Mouse (Mus musculus) intestine, embryonic 16.5 days (tissue): Measurements from ENCODE around the gene Sdhc. TPM values are rescaled to one million over a fixed set of nuclear protein-coding genes. Genes with fewer than 3 reads are reported as not detected.
"Not testable (repeated sequence)": the region's sequence is repeated elsewhere in the genome, so short reads cannot be mapped to it uniquely, and the experiment has no call there.

Experiments used
- ATAC-seq: fragments of 200-750 bp; cut with Nextera tagmentation; 2 replicates; pipeline ENCODE4 v1.8.0; 2017; ENCODE audit warnings: moderate TSS enrichment, moderate library complexity
- H3K27ac ChIP-seq: fragments of 300-500 bp; sonication (generic); 2 replicates; pipeline ENCODE4 v1.5.1; 2014; ENCODE audit warnings: mild to moderate bottlenecking, low read length
- H3K27me3 ChIP-seq: fragments of 300-500 bp; sonication (generic); replicated peaks from 2 replicates; pipeline ENCODE4 v1.6.1; 2014; ENCODE audit warnings: low read length, control low read depth, mixed read lengths; ENCODE audit not compliant: control insufficient read depth, insufficient read depth
- H3K36me3 ChIP-seq: fragments of 300-500 bp; sonication (generic); 2 replicates; pipeline ENCODE4 v1.6.1; 2014; ENCODE audit warnings: low read length, control low read depth; ENCODE audit not compliant: control insufficient read depth, insufficient read depth
- H3K4me1 ChIP-seq: fragments of 300-500 bp; sonication (generic); 2 replicates; pipeline ENCODE4 v1.6.1; 2014; ENCODE audit warnings: low read length, control low read depth, mixed read lengths; ENCODE audit not compliant: control insufficient read depth, insufficient read depth
- H3K4me2 ChIP-seq: fragments of 300-500 bp; sonication (generic); 2 replicates; pipeline ENCODE4 v1.6.1; 2014; ENCODE audit warnings: low read depth, low read length, control low read depth
- H3K4me3 ChIP-seq: fragments of 300-500 bp; sonication (generic); 2 replicates; pipeline ENCODE4 v1.5.1; 2014; ENCODE audit warnings: mild to moderate bottlenecking, low read length
- H3K9ac ChIP-seq: fragments of 300-500 bp; sonication (generic); 2 replicates; pipeline ENCODE4 v1.6.1; 2014; ENCODE audit warnings: low read depth, low read length
- H3K9me3 ChIP-seq: fragments of 300-500 bp; sonication (generic); 2 replicates; pipeline ENCODE4 v1.6.1; 2016; ENCODE audit warnings: low read length, control low read depth; ENCODE audit not compliant: control insufficient read depth
- WGBS: fragments of 180-500 bp; shearing (Covaris S2); extraction: QIAGEN DNeasy Blood & Tissue Kit; methylation state at CpG from one replicate; pipeline ENCODE4 v1.1.7; 2014; 5-methylcytosine and 5-hydroxymethylcytosine counted together
- polyA plus RNA-seq: library from polyadenylated mRNA; unstranded; fragments of >200 nt; fragmentation: Nextera tagmentation; extraction: Ambion mirVana; gene quantifications from 2 replicates; pipeline ENCODE4 v1.2.1, GENCODE M21; 2015

The Sdhc gene
- polyA plus RNA-seq, 1 experiment from 2014 or later = 457 TPM

DNA sequence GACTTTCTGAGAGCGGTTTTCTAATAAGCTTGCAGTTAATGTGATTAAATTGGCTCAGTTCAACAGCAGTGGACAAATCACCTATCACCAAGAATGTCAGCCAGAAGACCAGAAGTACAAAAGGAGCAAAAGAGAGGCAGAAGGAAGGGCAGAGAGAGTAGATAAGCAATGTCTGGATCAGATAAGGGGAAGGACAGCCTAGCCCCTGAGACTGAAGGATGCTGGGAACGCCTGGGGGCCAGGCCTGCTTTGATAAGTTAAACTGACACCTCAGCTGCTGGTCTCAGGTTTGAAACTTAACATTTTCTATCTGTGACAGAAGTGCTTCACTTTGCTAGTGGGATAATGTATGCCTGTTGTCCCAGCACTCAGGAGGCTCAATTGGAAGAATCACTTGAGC lies 52.8 kb downstream of the Sdhc start:
- Histone ChIP-seq H3K4me1 (peaks cover 6% of the 10 kb centered on the region; the same call in 1 of the 2 replicates), H3K9me3 (no peaks in the 10 kb centered on the region), H3K4me2 (no peak overlapping the region), H3K9ac (no peak overlapping the region), H3K4me3 (no peak overlapping the region), H3K27me3 (no peaks in the 10 kb centered on the region), H3K27ac (no peak overlapping the region), H3K36me3 (no peaks in the 10 kb centered on the region)
- 46% methylated on average over 2 of the region's 2 CpGs for WGBS
- no peak for ATAC-seq

- Histone ChIP-seq H3K36me3 (no peaks in the 10 kb centered on the region), H3K9ac (no peak overlapping the region), H3K4me3 (no peak overlapping the region), H3K4me1 (peaks cover 6% of the 10 kb centered on the region; the same call in 1 of the 2 replicates), H3K4me2 (no peak overlapping the region), H3K27ac (no peak overlapping the region), H3K27me3 (no peaks in the 10 kb centered on the region), H3K9me3 (no peaks in the 10 kb centered on the region)
- ATAC-seq = no peak
Observed at GRCm38 (mm10) chr1:171097136-171097535, 53.3 kb downstream of the Sdhc start.

- H3K27ac ChIP-seq = no peak overlapping the region
- H3K9me3 ChIP-seq = no peaks in the 10 kb centered on the region
- WGBS = 13% methylated on average over 10 of the region's 10 CpGs
Observed at GRCm38 (mm10) chr1:171096110-171096964, 54.1 kb downstream of the Sdhc start.

GRCm38 (mm10) chr1:171094424-171094823 lies 56.0 kb downstream of the Sdhc start:
- Histone ChIP-seq H3K4me2 (no peak overlapping the region), H3K4me1 (peaks cover 6% of the 10 kb centered on the region; the same call in 1 of the 2 replicates), H3K4me3 (no peak overlapping the region), H3K27ac (no peak overlapping the region), H3K9ac (no peak overlapping the region), H3K9me3 (no peaks in the 10 kb centered on the region), H3K36me3 (no peaks in the 10 kb centered on the region), H3K27me3 (no peaks in the 10 kb centered on the region)
- WGBS = 52% methylated on average over 4 of the region's 4 CpGs
- no peak for ATAC-seq

More at GRCm38 (mm10) chr1:171096110-171096964, 54.1 kb downstream of the Sdhc start:
- peaks cover 6% of the 10 kb centered on the region; the same call in 1 of the 2 replicates for H3K4me1 ChIP-seq
- no peaks in the 10 kb centered on the region for H3K27me3 ChIP-seq
- ATAC-seq = peak; percentile 68
- H3K4me3 ChIP-seq = no peak overlapping the region
- H3K36me3 ChIP-seq = no peaks in the 10 kb centered on the region
- no peak overlapping the region for H3K9ac ChIP-seq
- peak overlapping the region; percentile 45 for H3K4me2 ChIP-seq

DNA sequence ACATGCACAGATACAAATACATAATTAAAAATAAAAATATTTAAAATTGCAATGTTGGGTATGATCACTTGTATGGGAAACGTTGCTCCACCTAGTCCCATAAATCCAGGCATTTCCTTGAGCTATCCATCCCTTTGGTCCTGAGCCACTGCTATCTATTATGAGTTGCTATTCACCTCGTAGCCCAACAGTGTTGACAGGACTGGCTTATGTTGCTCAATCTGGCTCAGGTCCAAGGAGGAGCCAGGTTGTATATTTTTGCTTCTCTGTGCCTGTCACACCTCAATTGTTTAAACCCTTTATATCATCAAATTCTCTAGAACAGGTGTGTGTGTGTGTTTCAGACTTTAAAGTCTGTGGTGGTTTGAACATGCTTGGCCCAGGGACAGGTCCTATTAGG lies 59.6 kb downstream of the Sdhc start:
- no peak overlapping the region for H3K27ac ChIP-seq
- no peaks in the 10 kb centered on the region for H3K36me3 ChIP-seq
- H3K4me2 ChIP-seq = no peak overlapping the region
- H3K4me3 ChIP-seq = no peak overlapping the region
- H3K9me3 ChIP-seq = no peaks in the 10 kb centered on the region
- no peak for ATAC-seq
- H3K27me3 ChIP-seq = peaks cover 4% of the 10 kb centered on the region; the same call in 1 of the 2 replicates
- 54% methylated on average over 2 of the region's 2 CpGs for WGBS
- no peak overlapping the region for H3K9ac ChIP-seq
- H3K4me1 ChIP-seq = no peaks in the 10 kb centered on the region

- no peak overlapping the region for H3K27ac ChIP-seq
- no peaks in the 10 kb centered on the region for H3K36me3 ChIP-seq
- H3K9me3 ChIP-seq = no peaks in the 10 kb centered on the region
- peaks cover 4% of the 10 kb centered on the region; the same call in 1 of the 2 replicates for H3K27me3 ChIP-seq
- 80% methylated on average over 1 of the region's 1 CpGs for WGBS
- ATAC-seq = no peak
- H3K9ac ChIP-seq = no peak overlapping the region
- H3K4me2 ChIP-seq = no peak overlapping the region
- no peaks in the 10 kb centered on the region for H3K4me1 ChIP-seq
- no peak overlapping the region for H3K4me3 ChIP-seq
Observed at GRCm38 (mm10) chr1:171089891-171090290, 60.5 kb downstream of the Sdhc start.

GRCm38 (mm10) chr1:171088237-171088869 lies 62.0 kb downstream of the Sdhc start:
- not testable (repeated sequence) for H3K4me3 ChIP-seq, H3K9me3 ChIP-seq, H3K27ac ChIP-seq, H3K9ac ChIP-seq, H3K27me3 ChIP-seq, H3K4me1 ChIP-seq, ATAC-seq, H3K36me3 ChIP-seq
- H3K4me2 ChIP-seq = peak overlapping the region; percentile 20; the same call in 1 of the 2 replicates
- WGBS = 3% methylated on average over 10 of the region's 10 CpGs

- Histone ChIP-seq H3K36me3 (no peaks in the 10 kb centered on the region), H3K4me1 (no peaks in the 10 kb centered on the region), H3K9ac (peak overlapping the region; percentile 43), H3K4me2 (peak overlapping the region; percentile 84), H3K9me3 (no peaks in the 10 kb centered on the region), H3K27me3 (peaks cover 4% of the 10 kb centered on the region; the same call in 1 of the 2 replicates), H3K4me3 (peak overlapping the region; percentile 48), H3K27ac (no peak overlapping the region)
- WGBS = under 1% methylated on average over 26 of the region's 26 CpGs
- ATAC-seq = no peak
Observed at GRCm38 (mm10) chr1:171085718-171086117, 64.7 kb downstream of the Sdhc start.

- WGBS = 39% methylated on average over 9 of the region's 17 CpGs
- H3K4me3 ChIP-seq, H3K27me3 ChIP-seq, H3K4me1 ChIP-seq, H3K36me3 ChIP-seq, H3K4me2 ChIP-seq, H3K27ac ChIP-seq, H3K9ac ChIP-seq, H3K9me3 ChIP-seq: not testable (repeated sequence)
- peak; percentile 46 for ATAC-seq
Observed at GRCm38 (mm10) chr1:171081512-171082231, 68.7 kb downstream of the Sdhc start.
